Mouse (Mus musculus) stomach, embryonic 15.5 days (tissue): Measurements from ENCODE around the gene Gm10717. TPM values are rescaled to one million over a fixed set of nuclear protein-coding genes. Genes with fewer than 3 reads are reported as not detected.
"Not testable (repeated sequence)": the region's sequence is repeated elsewhere in the genome, so short reads cannot be mapped to it uniquely, and the experiment has no call there.

Source experiments
- ATAC-seq: fragments of 200-750 bp; cut with Nextera tagmentation; 2 replicates; pipeline ENCODE4 v1.8.0; 2017; ENCODE audit warnings: low read depth, moderate number of reproducible peaks, moderate TSS enrichment; ENCODE audit not compliant: insufficient read depth, low FRiP score
- H3K27ac ChIP-seq: fragments of 300-500 bp; sonication (generic); 2 replicates; pipeline ENCODE4 v1.5.1; 2015; ENCODE audit warnings: mild to moderate bottlenecking, inconsistent platforms
- H3K27me3 ChIP-seq: fragments of 300-500 bp; sonication (generic); replicated peaks from 2 replicates; pipeline ENCODE4 v1.6.1; 2015; ENCODE audit warnings: inconsistent platforms
- H3K36me3 ChIP-seq: fragments of 300-500 bp; sonication (generic); 2 replicates; pipeline ENCODE4 v1.6.1; 2015; ENCODE audit warnings: inconsistent platforms
- H3K4me1 ChIP-seq: fragments of 300-500 bp; sonication (generic); 2 replicates; pipeline ENCODE4 v1.6.1; 2015; ENCODE audit warnings: inconsistent platforms
- H3K4me2 ChIP-seq: fragments of 300-500 bp; sonication (generic); 2 replicates; pipeline ENCODE4 v1.6.1; 2015; ENCODE audit warnings: mild to moderate bottlenecking, inconsistent platforms
- H3K4me3 ChIP-seq: fragments of 300-500 bp; sonication (generic); replicated peaks from 2 replicates; pipeline ENCODE4 v1.5.1; 2015; ENCODE audit warnings: inconsistent platforms
- H3K9ac ChIP-seq: fragments of 300-500 bp; sonication (generic); 2 replicates; pipeline ENCODE4 v1.6.1; 2015; ENCODE audit warnings: inconsistent platforms
- H3K9me3 ChIP-seq: fragments of 300-500 bp; sonication (generic); 2 replicates; pipeline ENCODE4 v1.6.1; 2016; ENCODE audit warnings: inconsistent platforms
- WGBS: fragments of 180-500 bp; shearing (Covaris S2); methylation state at CpG from one replicate; pipeline ENCODE4 v1.1.7; 2015; 5-methylcytosine and 5-hydroxymethylcytosine counted together
- polyA plus RNA-seq: library from polyadenylated mRNA; unstranded; fragments of >200 nt; fragmentation: Nextera tagmentation; extraction: Ambion mirVana; gene quantifications from 2 replicates; pipeline ENCODE4 v1.2.1, GENCODE M21; 2015

Gene Gm10717
- polyA plus RNA-seq, 1 experiment from 2014 or later, result not detected

- not testable (repeated sequence) for H3K4me3 ChIP-seq, H3K9ac ChIP-seq, H3K4me1 ChIP-seq, H3K27ac ChIP-seq, H3K4me2 ChIP-seq, ATAC-seq, H3K9me3 ChIP-seq, H3K36me3 ChIP-seq, H3K27me3 ChIP-seq
- 66% methylated on average over 5 of the region's 9 CpGs for WGBS
Measured at GRCm38 (mm10) chr9:3015354-3015753, 9.9 kb upstream of the Gm10717 start, which contains the start of gene Gm10720. TSS of gene Gm10720 (plus strand) at chr9:3015654.

GRCm38 (mm10) chr9:3015896-3016295, 9.3 kb upstream of the Gm10717 start:
- H3K4me1 ChIP-seq, H3K9ac ChIP-seq, H3K36me3 ChIP-seq, H3K27me3 ChIP-seq, H3K27ac ChIP-seq, H3K4me2 ChIP-seq, ATAC-seq, H3K9me3 ChIP-seq, H3K4me3 ChIP-seq: not testable (repeated sequence)
- WGBS, result 70% methylated on average over 6 of the region's 6 CpGs

- H3K9ac ChIP-seq, H3K4me1 ChIP-seq, H3K9me3 ChIP-seq, H3K27ac ChIP-seq, ATAC-seq, H3K27me3 ChIP-seq, H3K4me2 ChIP-seq, H3K36me3 ChIP-seq, H3K4me3 ChIP-seq: not testable (repeated sequence)
- WGBS, result 57% methylated on average over 2 of the region's 9 CpGs
Measured at GRCm38 (mm10) chr9:3017108-3017507, 8.1 kb upstream of the Gm10717 start, which contains the start of gene Gm10719. TSS of gene Gm10719 (plus strand) at chr9:3017408.

DNA sequence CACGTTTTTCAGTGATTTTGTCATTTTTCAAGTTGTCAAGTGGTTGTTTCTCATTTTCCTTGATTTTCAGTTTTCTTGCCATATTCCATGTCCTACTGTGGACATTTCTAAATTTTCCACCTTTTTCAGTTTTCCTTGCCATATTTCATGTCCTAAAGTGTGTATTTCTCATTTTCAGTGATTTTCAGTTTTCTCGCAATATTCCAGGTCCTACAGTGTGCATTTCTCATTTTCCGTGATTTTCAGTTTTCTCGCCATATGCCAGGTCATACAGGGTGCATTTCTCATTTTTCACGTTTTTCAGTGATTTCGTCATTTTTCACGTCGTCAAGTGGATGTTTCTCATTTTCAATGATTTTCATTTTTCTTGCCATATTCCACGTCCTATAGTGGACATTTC, 6.3 kb upstream of the Gm10717 start:
- not testable (repeated sequence) for H3K27ac ChIP-seq, H3K27me3 ChIP-seq, H3K4me1 ChIP-seq, H3K36me3 ChIP-seq, H3K9ac ChIP-seq, H3K9me3 ChIP-seq, ATAC-seq, H3K4me3 ChIP-seq, H3K4me2 ChIP-seq
- WGBS, result 59% methylated on average over 9 of the region's 9 CpGs

DNA sequence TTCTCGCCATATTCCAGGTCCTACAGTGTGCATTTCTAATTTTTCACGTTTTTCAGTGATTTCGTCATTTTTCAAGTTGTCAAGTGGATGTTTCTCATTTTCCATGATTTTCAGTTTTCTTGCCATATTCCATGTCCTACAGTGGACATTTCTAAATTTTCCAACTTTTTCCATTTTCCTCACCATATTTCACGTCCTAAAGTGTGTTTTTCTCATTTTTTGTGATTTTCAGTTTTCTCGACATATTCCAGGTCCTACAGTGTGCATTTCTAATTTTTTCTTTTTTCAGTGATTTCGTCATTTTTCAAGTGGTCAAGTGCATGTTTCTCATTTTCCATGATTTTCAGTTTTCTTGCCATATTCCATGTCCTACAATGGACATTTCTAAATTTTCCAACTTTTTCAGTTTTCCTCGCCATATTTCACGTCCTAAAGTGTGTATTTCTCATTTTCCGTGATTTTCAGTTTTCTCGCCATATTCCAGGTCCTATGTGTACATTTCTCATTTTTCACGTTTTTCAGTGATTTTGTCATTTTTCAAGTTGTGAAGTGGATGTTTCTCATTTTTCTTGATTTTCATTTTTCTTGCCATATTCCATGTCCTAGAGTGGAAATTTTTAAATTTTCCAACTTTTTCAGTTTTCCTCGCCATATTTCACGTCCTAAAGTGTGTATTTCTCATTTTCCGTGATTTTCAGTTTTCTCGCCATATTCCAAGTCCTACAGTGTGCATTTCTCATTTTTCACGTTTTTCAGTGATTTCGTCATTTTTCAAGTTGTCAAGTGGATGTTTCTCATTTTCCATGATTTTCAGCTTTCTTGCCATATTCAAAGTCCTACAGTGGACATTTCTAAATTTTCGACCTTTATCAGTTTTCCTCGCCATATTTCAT, 5.1 kb upstream of the Gm10717 start:
- 75% methylated on average over 17 of the region's 19 CpGs for WGBS
- not testable (repeated sequence) for H3K9me3 ChIP-seq, H3K36me3 ChIP-seq, H3K27me3 ChIP-seq, H3K9ac ChIP-seq, H3K4me1 ChIP-seq, ATAC-seq, H3K27ac ChIP-seq, H3K4me2 ChIP-seq, H3K4me3 ChIP-seq

GRCm38 (mm10) chr9:3022316-3023008, 2.8 kb upstream of the Gm10717 start:
- not testable (repeated sequence) for H3K36me3 ChIP-seq, H3K4me3 ChIP-seq
- 70% methylated on average over 11 of the region's 13 CpGs for WGBS

DNA sequence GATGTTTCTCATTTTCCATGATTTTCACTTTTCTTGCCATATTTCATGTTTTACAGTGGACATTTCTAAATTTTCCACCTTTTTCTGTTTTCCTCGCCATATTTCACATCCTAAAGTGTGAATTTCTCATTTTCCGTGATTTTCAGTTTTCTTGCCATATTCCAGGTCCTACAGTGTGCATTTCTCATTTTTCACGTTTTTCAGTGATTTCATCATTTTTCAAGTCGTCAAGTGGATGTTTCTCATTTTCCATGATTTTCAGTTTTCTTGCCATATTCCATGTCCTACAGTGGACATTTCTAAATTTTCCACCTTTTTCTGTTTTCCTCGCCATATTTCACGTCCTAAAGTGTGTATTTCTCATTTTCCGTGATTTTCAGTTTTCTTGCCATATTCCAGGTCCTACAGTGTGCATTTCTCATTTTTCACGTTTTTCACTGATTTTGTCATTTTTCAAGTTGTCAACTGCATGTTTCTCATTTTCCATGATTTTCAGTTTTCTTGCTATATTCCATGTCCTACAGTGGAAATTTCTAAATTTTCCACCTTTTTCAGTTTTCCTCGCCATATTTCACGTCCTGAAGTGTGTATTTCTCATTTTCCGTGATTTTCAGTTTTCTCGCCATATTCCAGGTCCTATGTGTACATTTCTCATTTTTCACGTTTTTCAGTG, 1.8 kb upstream of the Gm10717 start, which contains the start of gene Gm10718:
TSS of gene Gm10718 (plus strand) at position 236 of the 673 bp plus-strand sequence.
- H3K36me3 ChIP-seq, H3K27me3 ChIP-seq, H3K4me1 ChIP-seq, ATAC-seq, H3K4me3 ChIP-seq, H3K4me2 ChIP-seq, H3K27ac ChIP-seq, H3K9me3 ChIP-seq, H3K9ac ChIP-seq: not testable (repeated sequence)
- 70% methylated on average over 12 of the region's 13 CpGs for WGBS

More at GRCm38 (mm10) chr9:3022316-3023008, 2.8 kb upstream of the Gm10717 start:
- not testable (repeated sequence) for ATAC-seq, H3K27me3 ChIP-seq, H3K4me1 ChIP-seq, H3K9ac ChIP-seq, H3K4me2 ChIP-seq, H3K27ac ChIP-seq, H3K9me3 ChIP-seq

- ATAC-seq, H3K9ac ChIP-seq, H3K36me3 ChIP-seq, H3K27me3 ChIP-seq, H3K4me2 ChIP-seq, H3K27ac ChIP-seq, H3K4me3 ChIP-seq, H3K9me3 ChIP-seq, H3K4me1 ChIP-seq: not testable (repeated sequence)
- WGBS, result 73% methylated on average over 16 of the region's 16 CpGs
Measured at GRCm38 (mm10) chr9:3023985-3024648, 1.1 kb upstream of the Gm10717 start.

GRCm38 (mm10) chr9:3025653-3026052, 436 bp downstream of the Gm10717 start:
- not testable (repeated sequence) for H3K4me2 ChIP-seq, H3K27ac ChIP-seq, H3K9me3 ChIP-seq, H3K27me3 ChIP-seq, H3K4me3 ChIP-seq, H3K4me1 ChIP-seq, ATAC-seq, H3K9ac ChIP-seq, H3K36me3 ChIP-seq
- 72% methylated on average over 5 of the region's 6 CpGs for WGBS

DNA sequence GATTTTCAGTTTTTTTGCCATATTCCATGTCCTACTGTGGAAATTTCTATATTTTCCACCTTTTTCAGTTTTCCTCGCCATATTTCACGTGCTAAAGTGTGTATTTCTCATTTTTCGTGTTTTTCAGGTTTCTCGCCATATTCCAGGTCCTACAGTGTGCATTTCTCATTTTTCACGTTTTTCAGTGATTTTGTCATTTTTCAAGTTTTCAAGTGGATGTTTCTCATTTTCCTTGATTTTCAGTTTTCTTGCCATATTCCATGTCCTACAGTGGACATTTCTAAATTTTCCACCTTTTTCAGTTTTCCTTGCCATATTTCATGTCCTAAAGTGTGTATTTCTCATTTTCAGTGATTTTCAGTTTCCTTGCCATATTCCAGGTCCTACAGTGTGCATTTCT, 919 bp downstream of the Gm10717 start:
- H3K4me2 ChIP-seq, H3K4me3 ChIP-seq, H3K27ac ChIP-seq, H3K9ac ChIP-seq, H3K4me1 ChIP-seq, ATAC-seq, H3K36me3 ChIP-seq, H3K9me3 ChIP-seq, H3K27me3 ChIP-seq: not testable (repeated sequence)
- 72% methylated on average over 5 of the region's 5 CpGs for WGBS

DNA sequence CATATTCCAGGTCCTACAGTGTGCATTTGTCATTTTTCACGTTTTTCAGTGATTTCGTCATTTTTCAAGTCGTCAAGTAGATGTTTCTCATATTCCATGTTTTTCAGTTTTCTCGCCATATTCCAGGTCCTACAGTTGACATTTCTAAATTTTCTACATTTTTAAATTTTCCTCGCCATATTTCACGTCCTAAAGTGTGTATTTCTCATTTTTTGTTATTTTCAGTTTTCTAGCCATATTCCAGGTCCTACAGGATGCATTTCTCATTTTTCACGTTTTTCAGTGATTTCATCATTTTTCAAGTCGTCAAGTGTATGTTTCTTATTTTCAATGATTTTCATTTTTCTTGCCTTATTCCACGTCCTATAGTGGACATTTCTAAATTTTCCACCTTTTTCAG, 1.5 kb downstream of the Gm10717 start:
- H3K9me3 ChIP-seq, H3K4me1 ChIP-seq, H3K27me3 ChIP-seq, H3K27ac ChIP-seq, H3K9ac ChIP-seq, H3K4me2 ChIP-seq, H3K36me3 ChIP-seq, ATAC-seq, H3K4me3 ChIP-seq: not testable (repeated sequence)
- WGBS, result 67% methylated on average over 9 of the region's 9 CpGs
